Mouse (Mus musculus) adrenal gland, postnatal 10 days (tissue): ENCODE results near the gene Tle1. TPM values are rescaled to one million over a fixed set of nuclear protein-coding genes. Genes with fewer than 3 reads are reported as not detected.
A peak's percentile ranks its signal among the peaks of the same experiment; 100 is the strongest.

Experiments
- DNase-seq: peaks from one replicate; pipeline ENCODE4 v3.0.0; 2021; ENCODE audit warnings: mixed read lengths
- long read RNA-seq, 2 experiments: library from polyadenylated mRNA; stranded (forward); transcript quantifications; one replicate each; pipeline ENCODE4 v2.0.0; 2021
- total RNA-seq, 2 experiments: library from RNA; stranded (reverse); gene quantifications; 2 replicates each; pipeline ENCODE4 v1.2.3; 2021

The Tle1 gene
- 10 to 100 TPM; 43.4 to 50.9 TPM for total RNA-seq
- long read RNA-seq, experiment 1, transcript Tle1-205 (7 exons, 2,067 nt) = major isoform, 65 of 108 reads
- long read RNA-seq, experiment 1, partial matches to known transcripts = 18 of 108 reads
- long read RNA-seq, experiment 1, other reads (novel, unspliced or antisense) = 24 of 108 reads
- long read RNA-seq, experiment 2, transcript Tle1-205 (7 exons, 2,067 nt) = major isoform, 26 of 42 reads
- long read RNA-seq, experiment 2, partial matches to known transcripts = 4 of 42 reads
- long read RNA-seq, experiment 2, other reads (novel, unspliced or antisense) = 12 of 42 reads

DNA sequence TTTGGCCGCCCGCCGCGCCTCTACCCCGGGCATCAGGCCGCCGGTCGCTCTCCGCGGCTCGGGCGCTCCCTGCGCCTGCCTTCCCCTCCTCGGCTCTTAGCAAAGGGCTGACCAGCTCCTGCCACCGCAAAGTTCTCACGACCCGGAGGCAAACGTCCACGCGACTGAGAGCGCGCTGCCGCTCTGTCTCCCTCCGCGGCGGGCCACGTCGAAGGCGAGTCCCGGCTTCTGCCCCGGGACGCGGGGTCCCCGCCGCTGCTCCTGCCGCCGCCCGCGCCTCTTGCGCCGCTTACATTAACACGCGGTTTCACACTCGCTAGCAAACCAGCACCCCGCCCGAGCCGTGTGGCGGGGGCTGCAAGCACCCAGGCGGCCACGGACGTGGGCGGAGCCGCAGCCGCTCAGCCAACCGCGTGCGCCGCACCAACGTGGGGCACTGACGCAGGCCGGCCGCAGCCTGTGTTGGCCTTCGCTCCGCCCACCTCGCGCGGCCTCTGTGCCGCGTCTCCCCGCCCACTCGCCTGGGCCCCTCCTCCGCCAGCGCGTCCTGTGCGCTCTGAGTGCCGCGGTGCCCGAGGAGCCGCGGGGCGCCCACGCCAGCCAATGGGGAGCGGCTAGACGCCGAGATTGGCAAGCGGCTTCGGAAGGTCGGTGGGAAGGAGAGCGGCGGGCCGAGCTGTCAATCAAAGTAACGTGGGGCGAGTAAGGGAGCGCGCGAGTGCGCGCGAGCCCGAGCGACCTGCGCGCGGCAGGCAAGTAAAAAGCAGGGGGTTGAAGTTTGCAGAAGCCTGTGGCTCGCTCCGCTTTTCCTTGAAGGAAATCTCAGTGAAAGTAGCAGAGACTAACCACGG lies at the start of gene Tle1:
Tle1 (minus strand) TSS at position 361 of the 851 bp plus-strand sequence.
- peak; percentile 100 for DNase-seq

- DNase-seq = no peak
Observed at GRCm38 (mm10) chr4:72233584-72234219, 33.0 kb upstream of the Tle1 start.

GRCm38 (mm10) chr4:72232206-72232605 lies 31.5 kb upstream of the Tle1 start:
- no peak for DNase-seq

GRCm38 (mm10) chr4:72230832-72231231 lies 30.1 kb upstream of the Tle1 start:
- DNase-seq = no peak

DNA sequence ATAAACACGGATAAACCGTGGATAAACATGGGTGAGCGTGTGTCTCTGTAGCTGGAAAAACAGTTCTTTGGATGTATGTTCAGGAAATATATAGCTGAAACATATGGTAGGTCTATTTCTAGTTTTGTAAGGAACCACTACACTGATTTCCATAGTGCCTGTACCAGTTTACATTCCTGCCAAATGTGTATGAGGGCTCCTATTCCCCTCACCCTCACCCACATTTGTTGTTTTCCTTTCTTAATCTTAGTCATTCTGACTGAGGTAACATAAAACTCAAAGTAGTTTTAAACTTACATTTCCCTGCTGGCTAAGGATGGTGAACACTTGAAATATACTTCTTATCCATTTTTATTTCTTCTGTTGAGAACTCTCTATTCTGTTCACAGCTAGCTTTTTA lies 20.9 kb upstream of the Tle1 start:
- DNase-seq = no peak

DNA sequence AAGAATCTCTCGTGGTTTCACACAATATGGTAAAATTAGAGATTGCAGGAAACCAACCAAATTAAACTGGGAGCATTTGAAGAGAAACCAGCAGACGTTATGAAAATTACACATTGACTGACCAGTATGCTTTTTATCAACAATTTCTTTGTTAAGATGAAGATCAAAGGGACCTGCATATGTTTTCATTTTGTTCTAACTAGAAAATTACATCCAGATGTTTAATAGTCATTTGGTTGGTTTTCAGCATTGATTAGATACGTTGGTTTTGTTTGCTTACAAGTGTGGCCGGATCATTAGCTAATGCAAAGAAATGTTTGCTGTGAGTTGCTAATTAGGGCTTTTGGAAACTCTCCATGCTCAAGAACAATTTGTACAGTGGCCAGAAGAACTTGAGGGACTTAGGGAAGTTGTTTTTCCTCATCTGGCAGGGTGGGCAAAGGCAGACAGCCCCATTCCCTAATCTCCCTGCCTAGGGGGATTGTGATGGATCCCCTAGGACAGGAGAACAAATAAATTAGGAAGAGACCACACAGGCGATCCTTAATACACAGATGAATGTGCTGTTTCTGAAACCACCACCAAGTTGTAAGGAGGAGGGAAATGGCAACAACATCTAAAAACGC lies 3.8 kb upstream of the Tle1 start:
- DNase-seq = no peak

- peak; percentile 44 for DNase-seq
Observed at GRCm38 (mm10) chr4:72201521-72201991, 837 bp upstream of the Tle1 start.

DNA sequence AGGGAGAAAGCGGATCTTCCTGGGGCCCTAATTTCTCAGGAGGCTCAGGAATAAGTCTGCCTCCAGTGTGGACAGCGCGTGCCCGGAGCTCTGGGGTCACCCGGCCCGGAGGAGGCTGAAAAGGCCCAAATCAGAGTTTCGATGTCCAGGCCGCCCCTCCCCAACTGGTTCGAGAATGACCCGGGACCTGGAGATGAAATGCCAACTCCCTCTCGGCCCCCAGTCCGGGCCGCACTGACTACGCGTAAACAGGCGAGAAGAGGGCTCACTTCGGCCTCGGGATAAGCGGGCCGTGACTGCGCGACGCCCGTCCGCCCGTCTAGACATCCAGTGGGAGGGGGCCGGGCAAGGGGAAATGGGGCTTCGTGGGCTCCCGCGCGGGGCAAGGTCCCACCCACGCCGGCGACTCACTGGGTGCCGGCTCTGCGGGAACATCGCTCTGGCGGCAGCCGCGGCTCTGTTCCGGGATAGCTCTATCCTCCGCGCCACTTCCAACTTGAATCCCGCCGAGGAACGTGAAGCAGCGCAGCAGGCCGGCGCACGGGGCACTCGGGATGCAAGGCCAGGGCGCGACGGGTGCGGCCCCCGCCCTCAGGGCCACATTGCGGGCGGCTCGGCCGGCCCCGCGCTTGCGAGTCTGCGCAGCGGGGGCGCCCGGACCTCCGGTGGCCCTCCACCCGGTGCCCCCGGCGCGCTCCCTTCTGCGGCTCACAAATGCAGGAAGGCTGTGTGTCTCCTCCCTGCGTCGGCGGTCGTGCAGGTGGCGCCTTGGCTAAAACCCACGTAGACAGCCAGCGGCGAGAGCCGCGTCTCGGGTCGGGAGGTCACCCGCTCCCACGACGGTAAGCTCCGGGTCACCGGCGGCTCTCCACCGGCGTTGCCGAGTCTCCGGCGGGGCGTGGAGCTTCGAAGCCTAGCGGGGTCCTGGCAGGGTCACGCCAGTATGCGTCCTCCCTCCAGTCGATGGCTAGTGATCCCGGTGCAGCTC lies 854 bp downstream of the Tle1 start:
- peak; percentile 66 for DNase-seq

GRCm38 (mm10) chr4:72198877-72199411 lies 1.8 kb downstream of the Tle1 start:
- DNase-seq = peak; percentile 84

- DNase-seq = peak; percentile 80
Observed at GRCm38 (mm10) chr4:72197888-72198605, 2.7 kb downstream of the Tle1 start.

DNA sequence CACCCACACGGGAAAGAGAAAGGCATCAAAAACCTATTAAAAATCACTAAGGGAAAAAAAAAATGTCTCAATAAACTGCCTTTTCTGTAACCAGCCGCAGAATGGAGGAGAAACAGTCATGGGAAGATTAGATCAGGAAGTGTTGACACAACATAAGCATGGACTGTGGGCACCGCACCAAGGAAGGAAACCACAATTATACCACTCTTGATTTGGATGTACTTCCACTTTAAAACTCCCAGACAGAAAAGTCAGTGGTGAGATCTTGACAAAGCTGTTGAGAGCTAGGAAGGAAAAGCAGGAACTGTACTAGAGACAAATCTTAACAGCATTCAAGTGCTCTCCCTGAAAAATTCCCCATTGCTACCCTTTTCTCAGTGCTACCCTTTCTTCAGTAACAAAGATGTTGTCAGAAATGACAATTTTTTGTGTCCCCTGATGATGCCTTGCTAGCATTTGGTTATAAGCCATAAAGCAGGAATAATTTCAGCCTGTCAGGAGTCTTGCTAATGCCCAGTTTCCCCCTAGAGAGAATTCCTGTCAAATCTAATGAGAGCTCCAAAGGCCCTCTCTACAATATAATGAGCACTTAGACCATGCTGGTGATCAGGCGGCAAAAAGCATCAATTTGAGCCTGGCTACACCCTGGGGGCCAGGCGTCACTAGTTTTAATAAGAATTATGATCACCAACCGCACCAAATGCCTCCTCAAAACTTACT lies 5.4 kb downstream of the Tle1 start:
- peak; percentile 15 for DNase-seq

DNA sequence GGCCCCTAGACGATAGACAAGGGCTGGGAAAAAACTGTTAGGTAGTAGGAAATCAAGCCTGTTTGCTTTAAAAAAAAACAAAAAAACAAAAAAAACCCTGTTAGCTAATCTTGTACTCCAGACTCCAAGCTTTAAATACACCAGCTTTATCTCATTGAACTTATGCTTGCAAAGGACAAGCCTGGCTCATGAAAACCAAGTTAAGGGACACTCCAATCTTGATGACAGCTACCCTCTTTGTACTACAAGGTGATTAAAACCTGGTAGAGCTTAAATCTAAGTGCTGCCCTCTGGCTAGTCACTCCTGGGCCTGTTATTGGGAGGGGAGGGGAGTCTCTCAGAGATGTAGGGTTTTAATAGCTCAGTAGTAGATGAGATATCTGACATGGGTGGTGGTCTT lies 7.4 kb downstream of the Tle1 start:
- no peak for DNase-seq

GRCm38 (mm10) chr4:72184476-72184875 lies 16.2 kb downstream of the Tle1 start:
- no peak for DNase-seq

GRCm38 (mm10) chr4:72182343-72182988 lies 18.3 kb downstream of the Tle1 start:
- DNase-seq = no peak

DNA sequence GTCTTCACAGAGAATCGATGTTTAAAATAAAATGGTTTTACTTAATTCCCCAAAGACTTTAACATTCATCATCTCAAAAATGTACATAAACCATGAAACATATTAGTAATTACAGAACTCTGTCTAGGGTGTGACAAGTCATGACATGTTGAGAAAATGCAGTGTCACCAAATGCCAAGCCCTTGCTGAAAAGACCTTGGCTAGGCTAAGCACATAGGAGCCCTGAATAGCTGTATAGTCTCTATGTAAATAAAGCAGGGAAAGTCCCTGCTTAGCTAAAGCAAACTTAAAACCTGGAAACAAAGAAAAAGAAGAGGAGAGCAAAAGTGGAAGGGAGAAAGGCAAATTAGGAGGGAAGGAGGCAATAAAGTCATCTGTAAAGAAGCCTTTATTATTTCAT lies 24.8 kb downstream of the Tle1 start:
- no peak for DNase-seq

- no peak for DNase-seq
Observed at GRCm38 (mm10) chr4:72168267-72168666, 32.5 kb downstream of the Tle1 start.

GRCm38 (mm10) chr4:72167761-72168229 lies 32.9 kb downstream of the Tle1 start:
- DNase-seq = no peak

DNA sequence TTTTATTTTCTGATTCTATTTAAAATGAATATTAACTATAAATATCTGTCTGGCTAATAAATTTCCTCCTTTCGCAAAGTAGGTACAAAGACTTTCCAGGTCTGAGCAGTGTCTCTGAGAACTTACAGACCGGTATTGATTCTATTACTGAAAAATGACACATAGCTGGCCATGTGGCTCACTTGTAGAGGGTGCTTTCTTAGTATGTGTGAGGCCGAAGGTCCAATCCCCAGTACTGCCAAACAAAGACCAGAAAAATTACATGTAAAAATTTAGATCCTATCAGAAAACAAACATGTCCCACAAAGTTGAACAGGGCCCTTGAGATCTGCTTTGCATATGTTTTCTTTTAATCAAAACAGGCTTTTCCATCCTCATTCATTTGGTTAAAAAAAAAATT lies 33.5 kb downstream of the Tle1 start:
- no peak for DNase-seq

- no peak for DNase-seq
Observed at GRCm38 (mm10) chr4:72166561-72166960, 34.2 kb downstream of the Tle1 start.
